Mouse (Mus musculus) embryonic stem cell, embryonic (primary cell): ENCODE data around the gene Fam102a.

Experiments used
- CTCF ChIA-PET, 4 experiments: fragments of 300-600 bp in 2 of 4; fragments of 350-600 bp in 2 of 4; sonication (Branson Sonifier 250); formaldehyde crosslinking; loops; one replicate each; lab custom pipeline; 2022; ENCODE audit warnings: inconsistent platforms in 2 of 4; lab: Charles Lee
- POLR2A ChIA-PET, 4 experiments: fragments of 300-600 bp in 2 of 4; fragments of 350-600 bp in 2 of 4; sonication (Branson Sonifier 250); formaldehyde crosslinking; loops; one replicate each; lab custom pipeline; 2022; ENCODE audit warnings: antibody characterized with exemption in 4 of 4, inconsistent platforms in 1 of 4; lab: Charles Lee

Fam102a gene

DNA sequence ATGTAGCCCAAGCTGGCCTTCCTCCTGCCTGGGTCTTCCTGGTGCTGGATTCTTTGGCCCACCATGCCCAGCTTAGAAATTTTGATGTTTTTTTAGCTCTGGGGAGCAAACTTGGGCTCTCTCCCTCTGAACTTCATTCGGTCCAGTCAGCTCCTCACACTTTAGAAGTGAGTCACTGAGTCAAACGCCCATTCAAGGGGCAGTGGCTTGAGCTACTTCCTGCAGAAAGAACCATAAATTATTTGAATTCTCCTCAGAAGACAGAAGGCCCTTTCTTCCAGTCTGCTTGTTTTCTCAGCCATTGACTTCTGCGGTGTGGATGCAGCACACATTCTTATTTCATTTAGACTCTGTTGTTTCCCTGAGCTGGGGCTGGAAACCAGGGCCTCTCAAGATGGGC, 31.5 kb upstream of the Fam102a start:
- ChIA-PET CTCF (interaction anchor here (0.6 to 1.8 kb wide), 15 partner anchors 11 to 394 kb away, joined by 3 to 9 read pairs (median 3); partner anchors contain the start of gene Fam102a (in 1 of the 4)), POLR2A (interaction anchor here in 3 of 4 experiments (0.6 to 2.0 kb wide), 18 partner anchors 8 to 815 kb away, joined by 3 to 7 read pairs (median 3); partner anchors contain the start of genes Dpm2 (in 2 of the 3), Abl1 (in 1 of the 3), Eng (in 1 of the 3) and Fam102a (in 1 of the 3))

DNA sequence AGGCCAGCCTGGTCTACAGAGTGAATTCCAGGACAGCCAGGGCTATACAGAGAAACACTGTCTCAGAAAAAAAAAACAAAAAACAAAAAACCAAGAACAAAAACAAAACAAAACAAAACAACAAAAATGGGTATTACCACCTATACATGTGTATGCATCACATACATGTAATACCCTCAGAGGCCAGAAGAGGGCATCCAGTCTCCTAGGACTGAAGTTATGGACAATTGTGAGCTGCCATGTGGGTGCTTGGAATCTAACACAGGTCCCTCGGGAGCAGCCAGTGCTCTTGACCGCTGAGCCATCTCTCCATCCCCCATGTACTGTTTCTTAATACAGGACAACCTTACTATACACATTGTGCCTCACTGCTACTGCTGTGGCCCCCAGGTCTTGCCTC, 29.6 kb upstream of the Fam102a start:
- CTCF ChIA-PET, result interaction anchor here (0.6 to 1.6 kb wide), 9 partner anchors 10 to 509 kb away, joined by 3 to 4 read pairs (median 3); no protein-coding TSS in a partner anchor
- POLR2A ChIA-PET, result interaction anchor here in 2 of 4 experiments (0.6 to 1.7 kb wide), 5 partner anchors 9 to 60 kb away, joined by 3 to 5 read pairs (median 3); partner anchors contain the start of gene Fam102a (in 1 of the 2)

DNA sequence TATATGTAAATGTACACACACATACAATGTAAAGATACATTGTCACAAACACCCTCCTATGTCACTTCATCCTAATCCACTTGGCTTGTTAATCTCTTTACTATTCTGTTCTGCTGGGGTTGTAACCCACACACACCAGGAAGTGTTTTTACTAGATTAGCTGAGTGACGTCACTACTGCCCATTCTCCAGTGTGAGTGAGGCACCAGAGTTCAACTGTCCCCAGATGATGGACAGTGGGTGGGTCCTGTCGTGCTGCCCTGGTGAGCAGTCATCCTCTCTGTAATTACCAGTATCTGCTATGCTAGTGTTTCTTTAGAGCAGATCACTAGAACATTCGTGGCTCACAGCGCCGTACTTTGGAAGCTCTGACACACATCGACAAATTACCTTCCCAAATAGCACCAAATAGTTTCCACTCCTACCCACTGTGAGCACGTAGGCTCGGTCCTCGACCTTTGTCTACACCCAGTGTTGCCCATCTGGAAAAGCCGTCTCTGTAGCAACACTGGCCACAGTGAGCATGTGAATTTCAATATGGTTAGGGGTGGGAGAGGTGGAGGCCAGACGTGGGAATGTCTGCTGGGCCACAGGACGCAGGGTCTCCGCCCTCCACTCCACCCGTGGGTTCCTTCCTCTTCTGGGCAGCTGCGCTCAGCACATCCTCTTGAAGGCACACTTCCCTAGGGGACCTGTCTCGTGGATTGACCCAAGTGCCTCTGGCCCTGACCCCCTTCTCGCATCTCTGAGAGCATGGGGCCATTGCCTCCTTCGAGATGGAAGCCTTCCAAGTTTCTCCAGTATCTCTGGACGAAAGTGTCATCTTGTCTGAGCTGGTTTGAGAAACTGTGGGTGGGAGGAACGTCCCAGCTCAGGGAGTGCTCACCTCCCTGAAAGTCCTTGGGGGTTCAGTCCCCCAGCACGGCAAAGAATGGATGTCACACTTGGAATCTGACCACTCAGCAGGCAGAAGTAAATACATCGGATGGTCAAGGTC, 28.2 kb upstream of the Fam102a start:
- CTCF ChIA-PET, result interaction anchor here in 2 of 4 experiments (0.6 to 2.8 kb wide), 10 partner anchors 16 to 217 kb away, joined by 3 to 8 read pairs (median 4); no protein-coding TSS in a partner anchor
- POLR2A ChIA-PET, result interaction anchor here in 2 of 4 experiments (0.5 to 1.9 kb wide), 17 partner anchors 9 to 1198 kb away, joined by 3 to 9 read pairs (median 4); partner anchors contain the start of genes Dpm2 (in 2 of the 2) and Fam102a (in 1 of the 2)

DNA sequence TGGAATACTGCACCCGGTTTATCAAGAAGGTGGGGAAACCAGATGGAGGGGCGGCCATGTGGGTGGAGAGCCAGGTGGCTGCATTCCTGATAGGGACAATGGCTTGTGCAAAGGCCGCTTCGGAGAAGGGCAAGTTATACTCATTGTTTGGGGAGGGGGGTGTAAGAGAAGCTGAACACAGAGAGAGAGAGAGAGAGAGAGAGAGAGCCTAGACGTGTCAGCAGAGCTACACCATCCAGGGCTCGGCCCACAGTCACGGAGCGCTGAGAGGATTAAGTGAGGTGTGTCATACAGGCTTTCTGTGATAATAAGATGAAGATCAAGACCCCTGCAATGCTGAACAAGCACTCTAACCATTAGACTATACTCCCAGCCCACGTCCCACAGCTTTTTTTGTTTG, 27.2 kb upstream of the Fam102a start:
- POLR2A ChIA-PET, result interaction anchor here (0.5 to 1.9 kb wide), 17 partner anchors 9 to 1440 kb away, joined by 3 to 9 read pairs (median 4); partner anchors contain the start of genes Dpm2 (in 1 of the 4) and Fam102a (in 1 of the 4)
- CTCF ChIA-PET, result interaction anchor here in 2 of 4 experiments (0.9 to 2.8 kb wide), 8 partner anchors 15 to 218 kb away, joined by 3 to 8 read pairs (median 4); no protein-coding TSS in a partner anchor

GRCm38 (mm10) chr2:32509287-32509686, 25.8 kb upstream of the Fam102a start:
- POLR2A ChIA-PET, result interaction anchor here in 2 of 4 experiments (0.9 to 1.0 kb wide), 6 partner anchors 13 to 61 kb away, joined by 3 to 7 read pairs (median 4); partner anchors contain the start of genes Dpm2 (in 1 of the 2) and Fam102a (in 1 of the 2)
- CTCF ChIA-PET, result no interaction called here

DNA sequence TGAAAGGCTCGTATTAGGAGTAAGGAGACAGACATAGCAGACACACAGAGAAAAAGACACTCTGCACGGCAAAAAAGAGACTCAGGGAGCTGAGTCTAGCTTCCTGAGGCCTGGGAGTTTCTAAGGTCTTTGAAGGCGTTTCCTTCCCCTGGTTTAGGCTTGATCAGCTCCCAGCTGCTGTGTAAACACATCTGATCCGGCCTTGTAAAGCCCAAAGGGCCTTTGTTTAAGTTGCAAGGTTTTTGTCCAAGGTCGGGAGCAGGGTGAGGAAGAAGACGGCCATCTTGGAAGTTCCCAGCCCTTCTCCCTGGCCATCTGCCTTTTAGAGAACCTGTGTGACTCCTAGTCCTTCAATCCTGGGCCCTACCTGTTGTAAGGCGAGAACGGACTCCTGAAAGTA, 25.2 kb upstream of the Fam102a start:
- CTCF ChIA-PET, result no interaction called here
- POLR2A ChIA-PET, result interaction anchor here in 2 of 4 experiments (0.9 to 1.0 kb wide), 6 partner anchors 12 to 61 kb away, joined by 3 to 7 read pairs (median 4); partner anchors contain the start of genes Dpm2 (in 1 of the 2) and Fam102a (in 1 of the 2)

DNA sequence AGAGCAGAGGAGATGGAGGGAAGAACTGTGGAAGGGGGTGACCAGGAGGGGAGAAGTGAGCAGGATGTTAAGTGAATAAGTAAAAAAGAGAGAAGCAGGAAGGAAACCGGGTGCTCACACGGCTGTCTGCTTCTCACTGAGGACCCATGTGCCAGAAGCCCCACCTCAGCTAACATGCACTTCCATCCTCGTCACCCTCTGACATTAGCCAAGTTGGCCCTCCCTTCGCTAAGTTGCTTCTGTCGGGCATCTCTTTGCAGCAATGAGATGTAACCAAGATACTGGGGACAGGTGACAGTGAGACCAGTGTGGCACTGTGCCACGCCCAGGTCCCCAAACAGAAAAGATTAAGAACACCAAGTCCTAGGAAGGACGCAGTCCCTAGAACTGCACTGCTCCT, 22.5 kb upstream of the Fam102a start:
- POLR2A ChIA-PET, result interaction anchor here in 2 of 4 experiments (0.9 to 1.7 kb wide), 7 partner anchors 9 to 137 kb away, joined by 3 to 7 read pairs (median 4); no protein-coding TSS in a partner anchor

GRCm38 (mm10) chr2:32514335-32514734, 20.8 kb upstream of the Fam102a start:
- ChIA-PET POLR2A (interaction anchor here in 3 of 4 experiments (0.6 to 3.1 kb wide), 16 partner anchors 10 to 141 kb away, joined by 3 to 11 read pairs (median 5); partner anchors contain the start of gene Fam102a (in 1 of the 3)), CTCF (interaction anchor here in 3 of 4 experiments (0.6 to 1.7 kb wide), 4 partner anchors 12 to 52 kb away, joined by 3 to 7 read pairs (median 4); no protein-coding TSS in a partner anchor)

More for the DNA sequence above, 22.5 kb upstream of the Fam102a start:
- CTCF ChIA-PET, result interaction anchor here in 1 of 4 experiments (0.7 to 1.0 kb wide), 2 partner anchors 24 to 158 kb away, joined by 3 to 4 read pairs; no protein-coding TSS in a partner anchor

DNA sequence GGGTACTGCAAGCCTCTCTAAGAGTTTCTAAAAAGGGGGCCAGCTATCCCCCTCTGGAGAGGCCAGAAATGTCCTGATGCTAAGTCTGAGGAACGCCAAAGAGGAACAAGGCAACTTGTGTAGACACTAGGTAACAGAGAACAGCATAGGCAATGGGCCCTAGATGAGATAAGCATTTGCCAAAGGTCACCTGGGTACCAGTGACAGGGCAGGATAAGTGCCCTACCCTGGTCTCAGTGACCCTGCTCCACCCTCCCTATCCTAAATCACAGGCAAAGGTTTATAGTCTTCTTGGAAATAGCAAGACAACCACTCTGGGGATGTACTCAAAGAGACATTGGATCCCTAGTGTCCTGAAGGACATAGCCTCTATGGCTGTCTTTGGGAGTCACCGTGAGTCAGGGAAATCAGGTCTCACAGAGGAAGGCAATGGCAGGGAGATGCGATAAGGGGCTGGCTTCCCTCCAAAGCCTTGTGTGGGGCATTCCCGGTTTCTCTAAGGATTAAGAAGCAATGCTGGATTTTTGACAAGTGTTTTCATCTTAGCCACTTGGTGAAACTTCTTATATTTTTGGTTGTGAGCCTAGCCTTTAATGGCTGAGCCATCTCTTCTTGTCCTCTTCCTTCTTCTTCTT, 17.8 kb upstream of the Fam102a start:
- ChIA-PET CTCF (interaction anchor here in 1 of 4 experiments (0.9 kb wide), 1 partner anchor 13 kb away, joined by 3 read pairs; no protein-coding TSS in a partner anchor), POLR2A (interaction anchor here in 3 of 4 experiments (0.6 to 3.1 kb wide), 9 partner anchors 8 to 298 kb away, joined by 3 to 11 read pairs (median 3); partner anchors contain the start of gene Fam102a (in 1 of the 3))

- ChIA-PET CTCF (interaction anchor here in 3 of 4 experiments (0.7 to 1.2 kb wide), 4 partner anchors 32 to 1934 kb away, joined by 3 to 13 read pairs (median 8); partner anchors contain the start of genes 9430097D07Rik (in 1 of the 3), Pip5kl1 (in 1 of the 3) and St6galnac4 (in 1 of the 3)), POLR2A (interaction anchor here in 3 of 4 experiments (0.5 to 1.5 kb wide), 10 partner anchors 12 to 141 kb away, joined by 3 to 8 read pairs (median 4); partner anchors contain the start of gene Dpm2 (in 1 of the 3))
These were observed 14.8 kb upstream of the Fam102a start for GRCm38 (mm10) chr2:32520034-32520990.

DNA sequence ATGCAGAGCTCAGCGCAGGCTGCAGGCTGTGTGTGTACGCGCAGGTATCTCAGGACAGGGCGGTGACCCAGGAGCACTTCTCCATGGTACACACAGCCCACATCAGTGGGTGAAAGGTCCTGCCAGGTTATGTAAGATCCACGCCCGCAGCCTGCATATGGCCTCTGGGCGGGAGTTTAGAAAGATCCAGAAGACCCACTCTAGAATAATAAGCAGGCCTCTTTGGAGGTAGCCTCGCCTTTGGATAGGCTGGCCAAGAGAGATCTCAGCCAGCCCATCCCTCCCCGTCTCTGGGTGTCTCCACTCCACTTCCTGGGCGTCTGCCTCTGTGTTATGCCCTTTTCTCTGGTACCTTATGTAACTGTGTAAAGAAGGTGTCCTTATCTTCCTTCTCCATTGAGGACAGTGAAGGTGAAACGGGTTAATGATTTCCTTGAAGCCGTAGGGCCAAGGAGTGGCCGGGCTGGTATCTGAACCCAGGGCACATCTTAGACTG, 10.5 kb upstream of the Fam102a start:
- ChIA-PET CTCF (interaction anchor here in 2 of 4 experiments (0.7 to 1.3 kb wide), 4 partner anchors 42 to 120 kb away, joined by 3 to 4 read pairs (median 4); partner anchors contain the start of gene Pip5kl1 (in 1 of the 2)), POLR2A (interaction anchor here in 3 of 4 experiments (0.6 to 3.8 kb wide), 13 partner anchors 7 to 237 kb away, joined by 3 to 37 read pairs (median 3); partner anchors contain the start of genes Dpm2 (in 1 of the 3), Fam102a (in 1 of the 3) and Swi5 (in 1 of the 3))

DNA sequence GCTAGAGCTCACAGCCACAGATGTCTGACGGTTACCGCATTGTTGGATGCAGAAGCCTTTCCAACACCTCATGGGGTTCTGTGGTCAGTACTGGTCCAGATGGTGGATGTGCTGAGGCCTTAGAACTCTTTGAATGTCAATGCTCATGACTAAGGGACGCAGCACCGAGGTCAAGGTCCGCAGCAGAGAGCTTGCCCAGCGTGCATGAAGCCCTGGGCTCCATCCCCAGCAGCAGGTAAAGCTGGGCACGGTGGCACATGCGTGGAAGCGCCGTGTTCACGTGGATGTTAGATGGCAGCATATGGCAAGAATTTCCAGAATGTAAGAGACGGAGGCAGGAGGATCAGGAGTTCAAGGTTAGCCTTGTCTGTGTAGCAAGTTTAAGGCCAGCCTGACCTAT, 9.3 kb upstream of the Fam102a start:
- CTCF ChIA-PET, result interaction anchor here in 1 of 4 experiments (1.2 kb wide), 1 partner anchor 57 kb away, joined by 3 read pairs; no protein-coding TSS in a partner anchor

GRCm38 (mm10) chr2:32527468-32527966, 7.6 kb upstream of the Fam102a start:
- ChIA-PET POLR2A (interaction anchor here (0.5 to 1.3 kb wide), 5 partner anchors 8 to 122 kb away, joined by 3 to 4 read pairs (median 3); no protein-coding TSS in a partner anchor), CTCF (no interaction called here)

More for the DNA sequence above, 9.3 kb upstream of the Fam102a start:
- POLR2A ChIA-PET, result interaction anchor here in 3 of 4 experiments (0.7 to 3.8 kb wide), 11 partner anchors 8 to 238 kb away, joined by 3 to 37 read pairs (median 3); partner anchors contain the start of genes Fam102a (in 2 of the 3), Swi5 (in 2 of the 3) and Dpm2 (in 1 of the 3)

- POLR2A ChIA-PET, result interaction anchor here in 3 of 4 experiments (0.6 to 1.3 kb wide), 7 partner anchors 8 to 187 kb away, joined by 3 to 5 read pairs (median 3); partner anchors contain the start of gene Dpm2 (in 1 of the 3)
- CTCF ChIA-PET, result interaction anchor here in 2 of 4 experiments (0.5 to 1.2 kb wide), 2 partner anchors 41 to 45 kb away, joined by 4 to 5 read pairs; no protein-coding TSS in a partner anchor
These were observed 6.8 kb upstream of the Fam102a start for GRCm38 (mm10) chr2:32528326-32528725.

GRCm38 (mm10) chr2:32530479-32530878, 4.7 kb upstream of the Fam102a start:
- CTCF ChIA-PET, result no interaction called here

More at GRCm38 (mm10) chr2:32530479-32530878, 4.7 kb upstream of the Fam102a start:
- POLR2A ChIA-PET, result no interaction called here
